Comparison of ENCODE assay signal across 9 mouse cellular contexts in genomic region chr3:83993089-83993516, GRCm38 (mm10). TPM values are rescaled to one million over a fixed set of nuclear protein-coding genes. Genes with fewer than 3 reads are reported as not detected.
DNase-seq lines count a peak whose midpoint lies in the region; ATAC-seq lines count a peak whose summit lies in the region.
"Had no signal": no experiment of that assay in that cellular context is flagged by ENCODE, and none has a peak within 500 bp of the region (broad histone marks: within the 10 kb centered on the region; RNA-seq: fewer than 3 reads in every experiment).

No protein-coding gene starts in this region.

- peak; percentile 43 for ATAC-seq in forebrain, embryonic 15.5 days (replicated peaks)
- ATAC-seq in hindbrain, embryonic 11.5 days (ENCODE audit: low FRiP score) = peak; percentile 26; the same call in 1 of the 2 replicates

- no peak overlapping the region for H3K4me3 ChIP-seq in forebrain, embryonic 15.5 days
- H3K4me3 ChIP-seq in hindbrain, embryonic 11.5 days (ENCODE audit: low read depth, low read length) = no peak overlapping the region
- H3K4me3 ChIP-seq: limb, embryonic 12.5 days had no signal

- H3K9ac ChIP-seq in forebrain, embryonic 15.5 days (replicated peaks) = peak overlapping the region; percentile 7; the same call in 1 of the 2 replicates
- H3K9ac ChIP-seq in hindbrain, embryonic 11.5 days (ENCODE audit: low read depth, low read length) = no peak overlapping the region
- H3K9ac ChIP-seq: limb, embryonic 12.5 days had no signal

- peak; percentile 20 for DNase-seq in ovary, adult 18-20 months (ENCODE audit: low spot score)
- DNase-seq in ovary, postnatal 10 days (ENCODE audit: low spot score) = no peak
- peak; percentile 91 for DNase-seq in adrenal gland, postnatal 36 days
- DNase-seq in hindbrain, embryonic 11.5 days (ENCODE audit: low spot score) = no peak
- peak; percentile 56 to 82 for DNase-seq in lung, adult 18-20 months
- peak; percentile 34 for DNase-seq in right cerebral cortex, postnatal 14 days
- DNase-seq in spleen, adult 18-20 months = no peak

- 22% methylated on average over 8 of the region's 8 CpGs for WGBS in forebrain, embryonic 15.5 days
- 75% methylated on average over 8 of the region's 8 CpGs for WGBS in hindbrain, embryonic 11.5 days

- no peaks in the 10 kb centered on the region for H3K27me3 ChIP-seq in forebrain, embryonic 15.5 days
- H3K27me3 ChIP-seq in hindbrain, embryonic 11.5 days (ENCODE audit: control insufficient read depth, insufficient read depth, low read length) = no peaks in the 10 kb centered on the region
- H3K27me3 ChIP-seq: limb, embryonic 12.5 days had no signal

- H3K27ac ChIP-seq in forebrain, embryonic 15.5 days (replicated peaks) = peak overlapping the region; percentile 78
- H3K27ac ChIP-seq in hindbrain, embryonic 11.5 days (ENCODE audit: low read depth, low read length) = no peak overlapping the region
- H3K27ac ChIP-seq: limb, embryonic 12.5 days had no signal

- H3K4me1 ChIP-seq in forebrain, embryonic 15.5 days = peaks cover 100% of the 10 kb centered on the region
- H3K4me1 ChIP-seq in hindbrain, embryonic 11.5 days (replicated peaks; ENCODE audit: control insufficient read depth, insufficient read depth, low read length) = peaks cover 12% of the 10 kb centered on the region

- no peaks in the 10 kb centered on the region for H3K36me3 ChIP-seq in forebrain, embryonic 15.5 days
- H3K36me3 ChIP-seq in hindbrain, embryonic 11.5 days (ENCODE audit: control insufficient read depth, insufficient read depth, low read length) = no peaks in the 10 kb centered on the region
- H3K36me3 ChIP-seq: limb, embryonic 12.5 days had no signal

- H3K9me3 ChIP-seq in forebrain, embryonic 15.5 days = no peaks in the 10 kb centered on the region
- no peaks in the 10 kb centered on the region for H3K9me3 ChIP-seq in hindbrain, embryonic 11.5 days (ENCODE audit: control insufficient read depth, low read length)
- H3K9me3 ChIP-seq: limb, embryonic 12.5 days had no signal

- no peak overlapping the region for H3K4me2 ChIP-seq in forebrain, embryonic 15.5 days (replicated peaks)
- no peak overlapping the region for H3K4me2 ChIP-seq in hindbrain, embryonic 11.5 days (replicated peaks; ENCODE audit: low read depth, low read length)
- H3K4me2 ChIP-seq: limb, embryonic 12.5 days had no signal

RNA-seq across cellular contexts. Expression of gene Tmem131l, which starts 46.9 kb away (rescaled TPM):
- total RNA-seq in adrenal gland, postnatal 36 days (2021) = 10 to 100 TPM; 32.6 to 34.5 TPM
- 125 and 130 TPM in 2 replicates for polyA plus RNA-seq in forebrain, embryonic 15.5 days (2015; fragmentation: Nextera tagmentation; extraction: Ambion mirVana)
- polyA plus RNA-seq in hindbrain, embryonic 11.5 days (2014; fragmentation: Nextera tagmentation; extraction: Ambion mirVana) = 75.8 and 89.0 TPM in 2 replicates

Comparison
In these comparisons a context has a peak if more than half of its experiments do, and no peak if none do; other contexts are left out.
1. DNase-seq: peak in ovary, adult 18-20 months (single experiment), adrenal gland, postnatal 36 days (2 of 2), lung, adult 18-20 months (2 of 2) and right cerebral cortex, postnatal 14 days (single experiment); none in ovary, postnatal 10 days (single experiment), hindbrain, embryonic 11.5 days (single experiment) and spleen, adult 18-20 months (0 of 2).